Mouse (Mus musculus) bone marrow, adult 2 months (tissue): ENCODE data around the gene Atp2a2.

Source experiments
- CTCF ChIP-seq: fragments of 200-500 bp; IDR thresholded peaks from 2 replicates; pipeline ENCODE4 v1.5.1; 2011; ENCODE audit warnings: low read length, control low read depth; ENCODE audit not compliant: control insufficient read depth, insufficient read depth
- POLR2A ChIP-seq: fragments of 200-500 bp; IDR thresholded peaks from 2 replicates; pipeline ENCODE4 v1.6.1; 2011; ENCODE audit warnings: low read depth, mild to moderate bottlenecking, control low read depth, low read length, borderline replicate concordance; ENCODE audit not compliant: control insufficient read depth

DNA sequence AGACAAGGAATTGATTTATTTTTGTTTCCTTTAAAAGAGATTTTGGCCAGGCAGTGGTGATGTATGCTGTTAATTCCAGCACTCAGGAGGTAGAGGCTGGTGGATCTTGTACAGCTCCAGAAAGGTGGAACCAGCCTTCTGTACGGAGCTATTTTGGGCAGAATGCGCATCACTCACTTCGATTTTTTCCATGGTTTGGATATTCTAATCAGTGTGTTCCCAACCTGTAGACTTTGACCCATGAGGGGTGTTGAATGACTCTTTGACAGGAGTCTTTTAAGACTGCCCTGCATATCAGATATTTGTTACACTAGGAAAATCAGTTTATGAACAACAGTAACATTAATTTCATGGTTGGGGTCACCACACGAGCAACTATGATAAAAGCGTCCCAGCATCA lies 50.7 kb downstream of the Atp2a2 start:
- TF ChIP-seq CTCF = no peak
- TF ChIP-seq POLR2A = no peak
